Mouse (Mus musculus) liver, embryonic 11.5 days (tissue): Measurements from ENCODE around the gene Galnt7. TPM values are rescaled to one million over a fixed set of nuclear protein-coding genes. Genes with fewer than 3 reads are reported as not detected.

Experiments
- ATAC-seq: fragments of 200-750 bp; cut with Nextera tagmentation; replicated peaks from 2 replicates; pipeline ENCODE4 v1.8.0; 2017; ENCODE audit warnings: moderate number of reproducible peaks, mild to moderate bottlenecking, moderate TSS enrichment, moderate library complexity; ENCODE audit not compliant: low FRiP score
- DNase-seq: peaks from one replicate; pipeline ENCODE4 v3.0.0-alpha.2; 2017; ENCODE audit warnings: low spot score
- H3K27ac ChIP-seq: fragments of 300-500 bp; sonication (generic); 2 replicates; pipeline ENCODE4 v1.5.1; 2014; ENCODE audit warnings: mild to moderate bottlenecking, low read depth, low read length, control low read depth
- H3K27me3 ChIP-seq: fragments of 300-500 bp; sonication (generic); replicated peaks from 2 replicates; pipeline ENCODE4 v1.6.1; 2014; ENCODE audit warnings: low read length, mixed read lengths; ENCODE audit not compliant: control insufficient read depth, insufficient read depth
- H3K36me3 ChIP-seq: fragments of 300-500 bp; sonication (generic); 2 replicates; pipeline ENCODE4 v1.6.1; 2014; ENCODE audit warnings: mild to moderate bottlenecking, low read length, moderate library complexity, mixed read lengths; ENCODE audit not compliant: control insufficient read depth, insufficient read depth
- H3K4me1 ChIP-seq: fragments of 300-500 bp; sonication (generic); replicated peaks from 2 replicates; pipeline ENCODE4 v1.6.1; 2014; ENCODE audit warnings: low read length, mixed read lengths; ENCODE audit not compliant: control insufficient read depth, insufficient read depth
- H3K4me2 ChIP-seq: fragments of 300-500 bp; sonication (generic); 2 replicates; pipeline ENCODE4 v1.6.1; 2014; ENCODE audit warnings: mild to moderate bottlenecking, control low read depth, moderate library complexity
- H3K4me3 ChIP-seq: fragments of 300-500 bp; sonication (generic); 2 replicates; pipeline ENCODE4 v1.5.1; 2014; ENCODE audit warnings: low read depth, low read length, control low read depth
- H3K9ac ChIP-seq: fragments of 300-500 bp; sonication (generic); 2 replicates; pipeline ENCODE4 v1.6.1; 2014; ENCODE audit warnings: low read depth, low read length, control low read depth
- H3K9me3 ChIP-seq: fragments of 300-500 bp; sonication (generic); 2 replicates; pipeline ENCODE4 v1.6.1; 2016; ENCODE audit warnings: low read length, inconsistent platforms, mixed read lengths; ENCODE audit not compliant: control insufficient read depth
- WGBS: fragments of 180-500 bp; shearing (Covaris S2); extraction: QIAGEN DNeasy Blood & Tissue Kit; methylation state at CpG from one replicate; pipeline ENCODE4 v1.1.7; 2014; 5-methylcytosine and 5-hydroxymethylcytosine counted together
- polyA plus RNA-seq: library from polyadenylated mRNA; unstranded; fragments of >200 nt; fragmentation: Nextera tagmentation; extraction: Ambion mirVana; gene quantifications from 2 replicates; pipeline ENCODE4 v1.2.1, GENCODE M21; 2014

The Galnt7 gene
- polyA plus RNA-seq, 1 experiment from 2014 or later: 17.4 TPM

GRCm38 (mm10) chr8:57547581-57547980 lies 105.3 kb downstream of the Galnt7 start:
- no peak overlapping the region for H3K9ac ChIP-seq
- no peak overlapping the region for H3K27ac ChIP-seq
- H3K4me2 ChIP-seq: no peak overlapping the region
- no peak overlapping the region for H3K4me3 ChIP-seq
- no peaks in the 10 kb centered on the region for H3K9me3 ChIP-seq
- no peak for ATAC-seq
- WGBS: 74% methylated on average over 12 of the region's 12 CpGs
- DNase-seq: no peak
- no peaks in the 10 kb centered on the region; the same call in 1 of the 2 replicates for H3K36me3 ChIP-seq
- no peaks in the 10 kb centered on the region for H3K27me3 ChIP-seq
- H3K4me1 ChIP-seq: no peaks in the 10 kb centered on the region; the same call in 1 of the 2 replicates

- Histone ChIP-seq H3K4me2 (no peak overlapping the region), H3K27me3 (no peaks in the 10 kb centered on the region), H3K9me3 (no peaks in the 10 kb centered on the region), H3K27ac (no peak overlapping the region), H3K9ac (no peak overlapping the region), H3K4me1 (no peaks in the 10 kb centered on the region; the same call in 1 of the 2 replicates), H3K4me3 (no peak overlapping the region), H3K36me3 (no peaks in the 10 kb centered on the region; the same call in 1 of the 2 replicates)
- 86% methylated on average over 3 of the region's 3 CpGs for WGBS
- ATAC-seq (no peak), DNase-seq (no peak)
These were observed 106.0 kb downstream of the Galnt7 start for GRCm38 (mm10) chr8:57546834-57547233.

- WGBS: 89% methylated on average over 3 of the region's 3 CpGs
These were observed 106.4 kb downstream of the Galnt7 start for GRCm38 (mm10) chr8:57546401-57546800.

GRCm38 (mm10) chr8:57541405-57541804 lies 111.4 kb downstream of the Galnt7 start:
- Histone ChIP-seq H3K27me3 (no peaks in the 10 kb centered on the region), H3K4me3 (no peak overlapping the region), H3K4me1 (no peaks in the 10 kb centered on the region), H3K9me3 (no peaks in the 10 kb centered on the region), H3K36me3 (no peaks in the 10 kb centered on the region; the same call in 1 of the 2 replicates), H3K9ac (no peak overlapping the region), H3K4me2 (no peak overlapping the region), H3K27ac (no peak overlapping the region)
- WGBS: 75% methylated on average over 9 of the region's 9 CpGs
- ATAC-seq: no peak
- no peak for DNase-seq

More at GRCm38 (mm10) chr8:57546401-57546800, 106.4 kb downstream of the Galnt7 start:
- no peaks in the 10 kb centered on the region for H3K9me3 ChIP-seq
- no peaks in the 10 kb centered on the region; the same call in 1 of the 2 replicates for H3K4me1 ChIP-seq
- ATAC-seq (no peak), DNase-seq (no peak)
- H3K9ac ChIP-seq: no peak overlapping the region
- no peak overlapping the region for H3K27ac ChIP-seq
- H3K4me3 ChIP-seq: no peak overlapping the region
- H3K27me3 ChIP-seq: no peaks in the 10 kb centered on the region
- no peaks in the 10 kb centered on the region; the same call in 1 of the 2 replicates for H3K36me3 ChIP-seq
- no peak overlapping the region for H3K4me2 ChIP-seq

GRCm38 (mm10) chr8:57540951-57541350 lies 111.9 kb downstream of the Galnt7 start:
- WGBS: 88% methylated on average over 11 of the region's 11 CpGs
- Histone ChIP-seq H3K4me3 (no peak overlapping the region), H3K4me2 (no peak overlapping the region), H3K4me1 (no peaks in the 10 kb centered on the region), H3K9ac (no peak overlapping the region), H3K27me3 (no peaks in the 10 kb centered on the region), H3K27ac (no peak overlapping the region), H3K36me3 (peaks cover under 1% of the 10 kb centered on the region), H3K9me3 (no peaks in the 10 kb centered on the region)
- no peak for ATAC-seq
- DNase-seq: no peak

- ATAC-seq: no peak
- Histone ChIP-seq H3K4me3 (no peak overlapping the region), H3K9ac (no peak overlapping the region), H3K4me1 (no peaks in the 10 kb centered on the region), H3K36me3 (peaks cover 4% of the 10 kb centered on the region), H3K9me3 (no peaks in the 10 kb centered on the region), H3K4me2 (no peak overlapping the region), H3K27ac (no peak overlapping the region), H3K27me3 (no peaks in the 10 kb centered on the region)
- no peak for DNase-seq
- whole genome bisulfite sequencing: 53% methylated on average over 12 of the region's 12 CpGs
These were observed 112.6 kb downstream of the Galnt7 start for GRCm38 (mm10) chr8:57540110-57540838.

DNA sequence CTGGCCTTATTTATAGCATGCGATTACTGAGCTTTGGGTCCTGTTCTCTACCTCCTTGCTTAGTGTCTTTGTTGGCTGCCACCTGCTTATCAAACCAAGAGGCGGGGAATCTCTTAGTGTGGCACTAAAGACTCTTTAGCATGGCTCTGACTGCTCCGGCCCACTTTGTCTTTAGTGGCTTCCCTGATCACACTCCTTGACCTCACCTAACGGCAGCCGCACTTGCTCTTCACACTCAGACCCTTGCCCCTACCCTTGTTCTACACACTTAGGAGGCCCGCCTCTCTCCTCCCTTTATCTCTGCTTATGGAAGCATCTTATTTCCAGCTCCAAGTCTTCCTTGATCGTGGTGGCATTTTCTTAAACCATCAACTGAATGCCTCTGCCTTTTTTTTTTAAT lies 114.2 kb downstream of the Galnt7 start:
- H3K9ac ChIP-seq: no peak overlapping the region
- H3K4me1 ChIP-seq: no peaks in the 10 kb centered on the region
- no peak overlapping the region for H3K4me3 ChIP-seq
- H3K27ac ChIP-seq: no peak overlapping the region
- WGBS: 81% methylated on average over 7 of the region's 7 CpGs
- ATAC-seq (no peak), DNase-seq (no peak)
- no peaks in the 10 kb centered on the region for H3K27me3 ChIP-seq
- no peak overlapping the region for H3K4me2 ChIP-seq
- no peaks in the 10 kb centered on the region for H3K9me3 ChIP-seq
- peaks cover 7% of the 10 kb centered on the region for H3K36me3 ChIP-seq

- Histone ChIP-seq H3K9me3 (no peaks in the 10 kb centered on the region), H3K27ac (no peak overlapping the region), H3K9ac (no peak overlapping the region), H3K4me3 (no peak overlapping the region), H3K27me3 (no peaks in the 10 kb centered on the region), H3K36me3 (peaks cover 7% of the 10 kb centered on the region), H3K4me2 (no peak overlapping the region), H3K4me1 (no peaks in the 10 kb centered on the region)
- no peak for ATAC-seq
- WGBS: 87% methylated on average over 6 of the region's 6 CpGs
- DNase-seq: no peak
These were observed 116.7 kb downstream of the Galnt7 start for GRCm38 (mm10) chr8:57536167-57536566.

- Histone ChIP-seq H3K4me1 (no peaks in the 10 kb centered on the region), H3K4me3 (no peak overlapping the region), H3K4me2 (no peak overlapping the region), H3K9ac (no peak overlapping the region), H3K27me3 (no peaks in the 10 kb centered on the region), H3K36me3 (peaks cover 7% of the 10 kb centered on the region), H3K27ac (no peak overlapping the region), H3K9me3 (no peaks in the 10 kb centered on the region)
- no peak for ATAC-seq
- DNase-seq: no peak
- WGBS: 71% methylated on average over 4 of the region's 4 CpGs
These were observed 118.3 kb downstream of the Galnt7 start for GRCm38 (mm10) chr8:57534495-57534894.
